Mouse (Mus musculus): ENCODE results near the gene Sult2b1. TPM values are rescaled to one million over a fixed set of nuclear protein-coding genes. Genes with fewer than 3 reads are reported as not detected.
A peak's percentile ranks its signal among the peaks of the same experiment; 100 is the strongest.

The Sult2b1 gene
- total RNA-seq, 2 experiments from 2014 or later = 9.7 to 11.5 TPM

DNA sequence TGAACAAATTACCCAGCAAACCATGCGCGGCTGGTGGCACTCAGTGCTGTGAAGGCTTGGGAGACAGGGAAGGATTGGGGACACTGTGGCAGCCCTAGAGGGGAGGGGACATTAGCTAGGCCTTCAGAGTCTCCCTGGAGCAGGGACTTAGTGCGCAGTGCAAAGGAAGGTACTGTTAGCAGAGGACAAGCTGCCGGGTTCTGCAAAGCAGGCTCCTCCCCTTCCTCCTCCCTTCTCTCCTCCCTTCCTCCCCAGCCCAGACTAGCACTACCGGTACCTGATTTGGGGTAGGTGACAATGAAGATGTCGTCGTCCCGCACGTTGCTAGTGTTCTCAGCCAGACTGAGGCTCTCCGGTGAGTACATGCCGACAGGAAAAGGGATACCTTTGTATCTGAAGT is 42.7 kb downstream of the Sult2b1 start:
- intact Hi-C loops (cut with DNase I) = loop anchor here (5.0 kb wide), 2 partner anchors 41 to 196 kb away; partner anchors contain the start of genes Lmtk3 and Sult2b1
- no peak for DNase-seq (ENCODE audit: extremely low spot score in 1 of 2, low spot score in 2 of 2)

DNA sequence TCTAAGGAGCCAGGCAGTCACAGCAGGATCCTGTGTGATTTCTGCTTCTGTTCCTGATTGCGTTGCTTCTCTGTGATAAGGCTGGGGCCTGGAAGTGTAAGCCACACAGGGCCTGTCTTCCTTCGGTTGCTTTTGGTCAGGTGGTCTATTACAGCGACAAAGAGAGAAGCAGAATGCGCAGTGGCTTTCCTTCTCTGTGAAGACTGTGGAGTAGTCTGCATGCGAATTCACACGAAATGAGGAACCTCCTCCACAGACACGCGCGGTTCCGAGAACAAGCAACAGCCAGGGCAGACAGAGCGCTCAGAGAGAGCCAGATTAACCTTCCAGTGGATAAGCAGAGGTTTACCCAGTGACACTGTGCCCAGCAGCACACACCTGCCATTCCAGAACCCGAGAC is 43.2 kb downstream of the Sult2b1 start:
- intact Hi-C loops (cut with DNase I) = loop anchor here (5.0 kb wide), 2 partner anchors 41 to 196 kb away; partner anchors contain the start of genes Lmtk3 and Sult2b1
- DNase-seq (ENCODE audit: extremely low spot score in 1 of 2, low spot score in 2 of 2) = no peak

DNA sequence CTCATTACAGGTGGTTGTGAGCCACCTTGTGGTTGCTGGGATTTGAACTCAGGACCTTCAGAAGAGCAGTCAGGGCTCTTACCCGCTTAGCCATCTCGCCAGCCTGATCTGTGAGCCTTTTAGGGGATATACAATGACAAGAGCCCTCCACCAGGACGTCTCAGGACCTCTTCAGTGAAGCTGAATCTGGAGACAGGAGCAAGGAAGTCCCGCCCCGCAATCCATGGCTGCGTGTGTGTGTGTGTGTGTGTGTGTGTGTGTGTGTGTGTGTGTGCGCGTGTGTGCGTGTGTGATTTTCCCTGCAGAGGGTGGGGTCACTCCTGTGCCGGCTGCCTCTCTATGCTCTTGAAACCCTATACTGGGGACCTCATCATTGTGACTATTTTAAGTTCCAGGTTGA is 44.6 kb downstream of the Sult2b1 start:
- DNase-seq (ENCODE audit: extremely low spot score in 1 of 2, low spot score in 2 of 2) = no peak
- intact Hi-C loops (cut with DNase I) = loop anchor here (2.0 to 5.0 kb wide), 3 partner anchors 42 to 197 kb away; partner anchors contain the start of genes Lmtk3 and Sult2b1

DNA sequence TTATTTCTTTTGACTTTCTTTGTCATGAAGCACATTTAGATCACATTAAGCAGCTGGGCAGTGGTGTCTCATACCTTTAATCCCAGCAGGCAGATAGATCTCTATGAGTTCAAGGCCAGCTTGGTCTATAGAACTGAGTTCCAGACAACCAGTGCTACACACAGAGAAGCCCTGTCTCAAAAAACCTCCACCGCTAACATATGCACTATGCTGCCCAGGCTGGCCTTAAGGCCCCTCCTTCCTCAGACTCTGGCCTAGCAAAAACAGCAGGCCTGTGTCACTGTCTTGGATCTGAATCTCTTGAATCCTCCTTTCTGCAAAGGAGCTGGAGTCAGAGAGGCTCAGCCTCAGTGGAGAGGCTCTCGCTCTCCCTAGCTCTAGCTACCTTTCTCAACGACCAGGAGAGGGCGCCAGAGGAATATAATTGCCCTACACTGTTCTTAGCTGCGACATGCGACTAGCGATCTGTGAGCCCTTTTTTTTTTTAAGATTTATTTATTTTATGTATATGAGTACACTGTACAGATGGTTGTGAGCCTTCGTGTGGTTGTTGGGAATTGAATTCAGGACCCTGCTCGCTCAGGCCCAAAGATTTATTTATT is 45.2 kb downstream of the Sult2b1 start:
- peak; percentile 84 to 86 for DNase-seq (ENCODE audit: extremely low spot score in 1 of 2, low spot score in 2 of 2)
- intact Hi-C loops (cut with DNase I) = loop anchor here (2.0 kb wide), 1 partner anchor 62 kb away; no protein-coding TSS in a partner anchor

DNA sequence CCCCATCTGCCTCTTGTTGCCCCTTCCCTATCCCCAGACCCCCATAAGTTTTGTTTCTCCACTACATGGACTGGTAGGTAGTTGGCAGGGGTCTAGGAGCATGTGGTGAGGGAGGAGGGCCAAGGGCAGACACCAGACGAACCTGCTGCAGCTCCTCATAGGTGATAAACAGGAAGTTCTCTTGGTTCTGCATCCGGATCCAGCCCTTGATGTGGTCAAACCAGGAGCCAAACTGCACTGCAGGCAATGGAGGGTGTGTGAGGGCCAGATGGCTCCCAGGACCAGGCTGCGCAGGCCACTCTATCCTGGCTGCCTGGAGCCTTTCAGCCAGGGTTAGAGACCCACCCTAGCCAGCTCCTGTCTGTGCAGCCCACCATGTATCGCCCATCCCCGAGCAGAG is 51.0 kb downstream of the Sult2b1 start:
- no peak for DNase-seq (ENCODE audit: extremely low spot score in 1 of 2, low spot score in 2 of 2)
- intact Hi-C loops (cut with DNase I) = no loop called here

DNA sequence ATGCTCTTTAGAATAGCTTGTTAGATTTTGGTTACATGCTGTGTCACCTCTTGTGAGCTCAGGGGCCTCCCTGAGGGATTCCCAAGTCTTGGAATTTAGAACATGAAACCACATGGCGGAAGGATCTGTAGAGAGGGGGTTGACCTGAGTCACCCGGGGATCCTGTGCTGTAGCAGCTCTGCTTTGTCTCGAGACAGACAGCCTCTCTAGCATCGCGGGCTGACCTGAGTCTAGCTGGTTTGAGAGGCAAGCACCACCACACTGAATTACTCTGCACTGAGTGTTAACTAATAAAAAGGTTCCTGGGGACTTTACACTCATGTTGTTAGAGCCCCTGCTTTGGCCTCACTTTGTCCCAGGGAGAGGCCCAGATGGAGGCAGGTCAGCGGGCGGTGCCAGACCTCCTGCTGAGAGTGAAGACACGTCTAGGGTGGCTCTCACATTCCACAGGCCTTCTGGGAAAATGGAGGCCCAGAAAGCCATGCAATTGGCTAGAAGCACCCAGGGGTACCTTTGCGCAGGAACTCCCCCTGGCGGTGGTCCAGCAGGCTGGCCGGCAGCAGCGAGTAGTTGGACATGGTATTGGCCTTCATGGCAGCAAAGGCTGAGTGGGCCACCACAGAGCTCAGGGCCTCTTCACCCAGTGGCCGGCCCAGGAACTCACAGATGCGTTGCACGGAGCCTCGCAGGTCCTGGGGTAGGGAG is 53.6 kb downstream of the Sult2b1 start:
- intact Hi-C loops (cut with DNase I) = no loop called here
- DNase-seq (ENCODE audit: extremely low spot score in 1 of 2, low spot score in 2 of 2) = peak in 1 of 2 experiments; percentile 76

DNA sequence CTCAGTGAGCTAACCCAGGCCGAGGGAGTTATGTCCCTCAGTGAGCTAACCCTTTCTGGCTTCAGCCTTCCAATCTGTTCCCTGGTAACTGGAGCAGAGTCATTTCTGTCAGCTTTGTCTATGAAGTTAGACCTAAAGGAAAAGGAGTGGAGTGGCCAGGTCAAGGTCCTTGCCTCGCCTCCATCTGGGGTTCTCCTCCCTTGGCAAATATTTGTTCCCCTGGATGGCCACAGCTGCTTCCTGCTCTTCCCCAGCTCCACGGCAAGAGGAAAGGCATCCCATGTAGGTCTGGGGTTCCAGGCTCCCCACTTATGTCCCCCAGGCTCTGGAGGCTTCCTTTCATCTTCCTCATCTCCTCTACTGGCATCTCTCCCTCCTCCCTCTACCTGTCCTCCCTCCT is 56.8 kb downstream of the Sult2b1 start:
- no peak for DNase-seq (ENCODE audit: extremely low spot score in 1 of 2, low spot score in 2 of 2)
- intact Hi-C loops (cut with DNase I) = no loop called here

DNA sequence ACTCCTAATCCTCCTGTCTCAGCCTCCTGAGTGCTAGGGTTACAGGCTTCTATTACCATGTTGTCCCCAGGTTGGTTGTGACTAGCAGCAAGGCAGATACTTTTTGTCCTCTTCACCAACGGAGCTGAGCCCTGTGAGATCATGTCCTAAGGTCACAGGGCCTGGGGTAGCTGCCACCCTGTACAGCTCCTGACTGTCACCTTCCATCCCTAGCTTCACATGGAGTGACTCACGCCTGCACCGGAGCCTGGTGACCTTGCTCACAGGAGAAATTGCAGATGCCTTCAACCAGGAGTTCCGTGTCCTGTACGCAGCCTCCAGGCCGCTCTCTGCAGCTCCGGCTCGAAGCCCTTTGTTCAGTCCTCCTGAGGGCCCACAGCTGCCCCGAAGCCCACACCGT is 58.0 kb downstream of the Sult2b1 start:
- no peak for DNase-seq (ENCODE audit: extremely low spot score in 1 of 2, low spot score in 2 of 2)
- intact Hi-C loops (cut with DNase I) = no loop called here

DNA sequence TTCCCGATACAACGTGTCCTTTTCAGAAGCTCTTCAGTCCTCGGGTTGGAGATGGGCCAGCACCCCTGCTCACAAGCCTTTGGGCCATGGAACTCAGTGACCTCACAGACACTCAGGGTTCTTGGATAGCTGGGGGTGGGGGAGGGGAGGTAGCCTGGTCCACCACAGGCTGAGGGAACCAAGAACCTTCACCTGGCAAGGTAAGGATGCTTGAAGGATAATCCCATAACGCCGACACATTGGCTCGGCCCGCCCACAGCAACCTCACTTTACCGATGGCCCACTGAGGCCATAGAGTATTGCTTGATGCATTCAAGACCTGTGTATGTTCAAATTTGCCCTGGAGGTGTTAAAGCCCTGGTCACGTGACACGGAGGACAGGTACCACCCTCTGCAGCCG is 58.8 kb downstream of the Sult2b1 start, which contains the start of gene Spaca4:
Gene Spaca4, minus strand, starts transcription at position 101 of the 400 bp plus-strand sequence.
- intact Hi-C loops (cut with DNase I) = no loop called here
- no peak for DNase-seq (ENCODE audit: extremely low spot score in 1 of 2, low spot score in 2 of 2)

DNA sequence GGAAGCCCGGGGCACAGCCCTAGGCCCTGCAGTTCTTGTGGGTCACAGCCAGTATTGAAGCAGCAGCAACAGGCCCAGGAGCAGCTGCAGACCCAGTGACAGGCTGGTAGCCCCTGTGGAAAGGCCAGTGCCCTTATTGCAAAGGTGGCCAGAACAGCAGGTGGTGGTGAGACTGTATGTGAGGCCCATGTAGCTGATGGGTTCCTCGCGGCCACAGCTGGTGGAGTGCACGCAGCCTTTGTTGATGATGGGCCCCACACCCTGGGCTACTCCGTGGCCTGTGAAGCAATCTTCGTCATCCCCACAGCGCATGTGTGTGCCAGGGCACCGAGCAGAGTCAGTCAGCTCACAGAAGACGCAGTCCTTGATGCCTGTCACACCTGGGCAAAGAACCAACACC is 59.3 kb downstream of the Sult2b1 start:
- DNase-seq (ENCODE audit: extremely low spot score in 1 of 2, low spot score in 2 of 2) = no peak
- intact Hi-C loops (cut with DNase I) = no loop called here

DNA sequence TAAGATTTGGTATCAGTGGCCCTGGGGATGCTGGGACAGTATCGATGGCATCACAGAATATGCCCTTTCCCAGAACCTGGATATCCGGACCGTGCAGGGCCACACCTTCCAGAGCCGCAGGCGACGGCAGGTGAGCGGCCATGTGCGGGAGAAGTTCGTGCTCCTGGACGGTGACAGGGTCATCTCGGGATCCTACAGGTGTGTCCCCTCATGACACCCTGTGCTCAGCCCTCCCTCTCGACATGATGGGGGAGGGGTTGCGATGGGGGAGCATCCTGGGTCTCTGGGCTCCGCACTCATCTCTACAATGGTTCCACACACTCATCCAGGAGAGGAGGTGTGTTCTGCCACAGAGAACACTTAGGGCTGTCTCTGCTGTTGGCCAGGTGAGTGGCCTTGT is 60.7 kb downstream of the Sult2b1 start:
- no peak for DNase-seq (ENCODE audit: extremely low spot score in 1 of 2, low spot score in 2 of 2)
- intact Hi-C loops (cut with DNase I) = no loop called here

DNA sequence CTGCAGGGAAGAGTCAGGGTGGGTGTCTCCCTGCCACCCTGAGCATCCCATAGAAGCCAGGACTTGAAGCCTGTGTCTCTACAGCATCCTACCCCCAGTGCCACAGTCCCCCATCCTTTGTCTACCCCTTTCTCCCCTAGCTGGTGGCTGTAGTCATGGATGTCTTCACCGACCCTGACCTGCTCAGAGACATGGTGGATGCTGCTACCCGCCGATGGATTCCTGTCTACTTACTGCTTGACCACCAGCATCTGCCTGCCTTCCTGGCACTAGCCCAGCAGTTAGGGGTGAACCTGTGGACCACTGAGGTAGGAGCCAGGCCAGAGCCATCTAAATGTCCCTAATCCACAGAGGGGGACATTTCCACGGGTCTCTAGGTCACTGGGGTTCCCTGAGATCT is 61.2 kb downstream of the Sult2b1 start:
- no peak for DNase-seq (ENCODE audit: extremely low spot score in 1 of 2, low spot score in 2 of 2)
- intact Hi-C loops (cut with DNase I) = no loop called here

DNA sequence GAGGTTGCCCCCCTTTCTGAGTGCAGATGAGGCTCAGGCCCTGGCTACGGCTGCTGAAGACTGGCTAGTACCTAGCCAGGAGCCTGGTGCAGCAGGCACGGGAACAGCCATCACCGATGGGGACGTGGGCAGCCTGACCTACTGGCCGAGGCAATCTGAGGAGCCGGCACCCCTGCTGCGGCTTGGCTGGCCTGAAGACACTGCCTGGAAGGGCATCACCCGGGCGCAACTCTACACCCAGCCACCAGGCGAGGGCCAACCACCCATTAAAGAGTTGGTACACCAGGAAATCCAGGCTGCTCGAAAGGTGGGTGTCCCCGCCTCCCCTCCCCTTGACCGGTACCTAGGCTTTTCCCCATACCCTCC is 62.1 kb downstream of the Sult2b1 start:
- intact Hi-C loops (cut with DNase I) = no loop called here
- DNase-seq (ENCODE audit: extremely low spot score in 1 of 2, low spot score in 2 of 2) = no peak

DNA sequence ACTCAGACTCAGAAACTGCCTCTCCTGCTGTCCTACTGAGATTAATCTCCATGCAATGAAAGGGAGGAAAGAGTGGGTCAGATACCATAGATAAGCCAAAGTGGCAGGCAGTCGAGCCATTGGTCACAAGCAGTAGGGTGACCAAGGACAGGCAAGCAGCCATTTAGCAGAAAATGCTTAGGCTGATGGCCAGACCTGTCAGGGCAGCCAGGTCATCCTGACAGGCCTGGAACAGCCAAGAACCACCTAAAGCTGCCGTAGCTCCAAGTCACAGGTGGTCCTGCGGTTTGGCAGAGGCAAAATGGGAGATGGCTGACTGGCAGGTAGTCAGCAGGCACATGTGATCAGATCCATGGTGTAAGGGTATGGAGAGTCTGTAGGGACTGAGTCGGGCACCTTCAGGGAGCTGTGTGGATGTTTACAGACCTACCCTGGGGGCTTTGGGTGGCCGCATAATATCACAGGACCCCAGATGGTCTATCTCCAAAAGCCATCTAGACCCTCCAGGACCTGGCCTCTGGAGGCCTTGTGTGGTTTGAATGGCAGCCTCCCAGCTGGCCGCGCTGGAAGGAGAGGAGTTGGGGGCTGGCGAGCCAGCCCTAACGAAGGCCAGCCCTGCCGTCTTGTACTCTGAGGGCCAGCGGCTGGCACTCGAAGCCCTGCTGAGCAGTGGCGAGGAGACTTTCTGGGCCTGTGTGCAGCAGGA is 62.7 kb downstream of the Sult2b1 start:
- DNase-seq (ENCODE audit: extremely low spot score in 1 of 2, low spot score in 2 of 2) = peak in 1 of 2 experiments; percentile 26
- intact Hi-C loops (cut with DNase I) = no loop called here

DNA sequence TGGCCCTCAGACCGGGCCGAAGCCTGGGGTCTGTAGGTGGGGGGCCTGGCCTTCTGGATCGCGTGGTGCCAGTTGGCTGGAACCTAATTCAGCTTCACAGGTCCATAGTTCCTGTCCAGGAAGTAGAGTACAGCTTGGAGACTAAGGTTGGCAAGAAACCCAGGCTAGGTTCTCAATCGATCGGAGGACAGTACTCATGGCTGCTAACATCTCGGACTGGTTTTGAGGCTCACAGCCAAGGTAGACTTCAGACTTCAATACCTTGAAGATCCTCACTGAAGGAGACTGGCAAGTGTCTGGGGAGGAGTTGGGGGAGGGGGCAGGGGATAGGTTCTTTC is 63.3 kb downstream of the Sult2b1 start:
- no peak for DNase-seq (ENCODE audit: extremely low spot score in 1 of 2, low spot score in 2 of 2)
- intact Hi-C loops (cut with DNase I) = no loop called here

DNA sequence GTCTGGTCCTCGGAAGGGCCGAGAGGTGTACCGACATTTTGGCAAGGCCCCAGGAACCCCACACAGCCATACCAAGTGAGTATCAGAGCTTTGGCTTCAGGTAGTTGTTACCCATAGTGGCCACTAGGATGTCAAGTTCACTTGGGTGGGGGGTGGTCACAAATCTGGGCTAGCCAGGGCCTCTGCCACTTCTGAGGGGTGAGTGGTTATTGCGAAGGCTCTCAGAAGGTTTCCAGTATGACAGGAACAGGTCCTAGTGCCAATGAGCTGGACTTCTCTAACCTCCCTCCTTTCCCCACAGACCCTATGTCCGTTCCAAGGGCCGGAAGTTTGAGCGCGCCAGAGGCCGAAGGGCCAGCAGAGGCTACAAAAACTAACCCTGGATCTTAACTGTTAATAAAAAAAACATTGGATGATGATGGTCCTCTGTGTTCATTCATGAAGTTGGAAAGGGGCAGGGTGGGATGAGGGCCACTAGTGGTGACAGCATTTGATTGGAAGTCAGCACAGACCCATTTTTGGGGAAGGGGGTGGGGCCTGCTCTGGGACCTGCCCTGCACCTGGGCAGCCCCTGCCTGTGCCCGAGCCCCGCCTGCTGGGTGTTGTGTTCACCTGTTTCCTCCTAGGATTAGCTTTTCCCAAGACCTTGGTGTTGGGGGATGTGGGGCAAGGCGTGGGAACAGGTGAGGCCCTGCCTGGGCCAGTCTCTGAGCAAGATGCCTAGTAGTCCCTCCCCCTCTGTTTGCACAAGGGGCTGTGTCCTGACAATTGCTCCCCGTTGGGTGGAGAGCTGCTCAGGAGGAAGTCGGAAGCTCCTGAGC is 63.8 kb downstream of the Sult2b1 start, which contains the start of gene Fam83e:
Gene Fam83e, plus strand, starts transcription at position 800 of the 821 bp plus-strand sequence.
- intact Hi-C loops (cut with DNase I) = no loop called here
- DNase-seq (ENCODE audit: extremely low spot score in 1 of 2, low spot score in 2 of 2) = peak in 1 of 2 experiments; percentile 34

DNA sequence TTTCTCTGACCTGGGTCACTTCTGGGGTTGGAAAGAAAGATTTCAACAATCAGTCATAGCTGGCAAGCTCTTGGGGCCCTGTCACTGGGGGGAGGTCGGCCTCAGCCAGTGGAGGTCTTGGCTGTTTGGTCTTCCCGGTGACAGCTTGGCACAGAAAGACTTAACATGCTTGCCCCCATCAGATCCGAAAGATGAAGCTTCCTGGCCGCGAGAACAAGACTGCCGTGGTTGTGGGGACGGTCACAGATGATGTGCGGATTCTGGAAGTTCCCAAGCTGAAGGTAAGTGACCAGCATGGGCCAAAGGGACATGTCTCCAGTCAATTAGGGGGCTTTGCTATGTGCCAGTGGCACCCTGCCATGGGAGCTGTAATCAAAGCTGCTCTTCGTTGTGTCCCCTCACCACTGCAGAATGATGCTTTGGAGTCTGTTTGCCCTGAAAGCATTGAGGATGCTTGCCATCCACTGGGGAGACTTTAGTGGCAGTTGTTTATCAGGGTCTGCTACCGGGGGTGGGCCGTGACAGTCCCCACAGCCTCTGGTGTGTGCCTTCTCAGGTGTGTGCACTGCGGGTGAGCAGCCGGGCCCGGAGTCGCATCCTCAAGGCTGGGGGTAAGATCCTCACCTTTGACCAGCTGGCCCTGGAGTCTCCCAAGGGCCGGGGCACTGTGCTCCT is 64.6 kb downstream of the Sult2b1 start:
- peak in 1 of 2 experiments; percentile 24 for DNase-seq (ENCODE audit: extremely low spot score in 1 of 2, low spot score in 2 of 2)
- intact Hi-C loops (cut with DNase I) = no loop called here

DNA sequence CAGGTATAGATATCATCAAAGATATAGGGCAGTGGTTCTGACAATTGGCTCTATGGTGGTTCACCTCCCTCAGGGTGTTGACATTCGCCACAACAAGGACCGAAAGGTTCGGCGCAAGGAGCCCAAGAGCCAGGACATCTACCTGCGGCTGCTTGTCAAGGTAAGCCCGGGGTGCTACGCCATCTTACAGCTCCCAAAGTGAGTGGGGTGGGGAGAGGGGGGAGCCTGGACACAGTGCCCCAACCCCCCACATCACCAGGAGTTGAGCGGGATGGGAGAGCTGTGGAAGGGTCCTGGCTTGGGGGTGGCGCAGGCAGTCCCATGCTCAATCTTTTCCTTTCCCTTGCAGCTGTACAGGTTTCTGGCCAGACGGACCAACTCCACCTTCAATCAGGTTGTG is 65.3 kb downstream of the Sult2b1 start:
- intact Hi-C loops (cut with DNase I) = no loop called here
- DNase-seq (ENCODE audit: extremely low spot score in 1 of 2, low spot score in 2 of 2) = peak in 1 of 2 experiments; percentile 31

All from left cerebral cortex, postnatal 10 days (tissue).